Mouse (Mus musculus) liver, adult 2 months (tissue): Measurements from ENCODE around the gene Plcb1.

Experiments used
- CTCF ChIP-seq: fragments of 200-500 bp; IDR thresholded peaks from 2 replicates; pipeline ENCODE4 v1.5.1; 2011; ENCODE audit warnings: low read depth, low read length, control low read depth
- POLR2A ChIP-seq: fragments of 200-500 bp; IDR thresholded peaks from 2 replicates; pipeline ENCODE4 v1.6.1; 2011; ENCODE audit warnings: low read length, control low read depth; ENCODE audit not compliant: insufficient read depth; ENCODE audit errors: extremely low read depth

GRCm38 (mm10) chr2:134968380-134968779 lies 182.5 kb downstream of the Plcb1 start:
- TF ChIP-seq CTCF, result no peak
- no peak for TF ChIP-seq POLR2A
